ENCODE assay signal across 14 mouse cellular contexts in the genomic region with DNA sequence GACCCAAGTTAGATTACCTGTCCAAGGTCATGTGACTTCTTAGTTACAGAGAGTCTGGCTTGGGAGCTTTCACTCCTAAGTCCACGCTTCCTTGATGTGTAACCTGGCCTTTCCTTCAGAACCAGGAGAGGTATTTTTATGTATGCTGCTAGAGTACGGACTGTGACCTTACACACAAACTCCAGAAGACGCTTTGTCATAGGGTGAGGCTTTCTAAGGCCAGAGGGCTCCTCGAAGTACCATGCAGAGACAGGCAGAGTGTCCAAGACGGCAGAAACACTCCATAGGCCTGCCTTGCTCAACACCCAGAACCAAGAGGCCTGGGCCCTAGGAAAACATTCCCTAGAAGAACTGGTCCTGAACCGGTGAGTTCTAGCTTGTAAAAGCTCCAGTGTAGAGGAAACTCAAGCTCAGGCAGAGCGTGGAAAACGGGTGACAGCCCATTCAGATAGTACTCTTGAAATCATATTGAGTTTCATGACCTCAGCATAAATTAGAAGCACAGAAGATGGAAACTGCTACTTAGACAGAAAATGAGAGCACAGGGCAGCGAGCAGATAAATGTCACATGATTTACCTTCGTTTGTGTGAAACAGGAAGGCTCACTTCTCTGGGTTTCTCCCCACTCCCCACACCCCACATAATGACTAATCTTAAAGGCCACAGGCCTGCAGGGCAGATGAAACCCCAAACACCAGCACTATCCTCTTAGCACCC.
DNase-seq lines count a peak whose midpoint lies in the region; ATAC-seq and TF ChIP-seq lines count a peak whose summit lies in the region.
"Had no signal": no experiment of that assay in that cellular context is flagged by ENCODE, and none has a peak within 500 bp of the region (broad histone marks: within the 10 kb centered on the region; RNA-seq: fewer than 3 reads in every experiment).

No protein-coding gene starts in this region.

- H3K9ac ChIP-seq in liver, embryonic 11.5 days (ENCODE audit: low read depth, low read length) = no peak overlapping the region
- no peak overlapping the region for H3K9ac ChIP-seq in liver, postnatal 0 days (replicated peaks)
- no peak overlapping the region for H3K9ac ChIP-seq in midbrain, postnatal 0 days (replicated peaks; ENCODE audit: low read length, poor library complexity, severe bottlenecking)
- H3K9ac ChIP-seq in hindbrain, postnatal 0 days (replicated peaks; ENCODE audit: low read length) = no peak overlapping the region
- H3K9ac ChIP-seq: heart, embryonic 12.5 days; stomach, embryonic 15.5 days had no signal

- WGBS in liver, embryonic 11.5 days = 72% methylated on average over 10 of the region's 10 CpGs
- 67% methylated on average over 10 of the region's 10 CpGs for WGBS in liver, postnatal 0 days (ENCODE audit: insufficient replicate concordance)
- WGBS in midbrain, postnatal 0 days = 77% methylated on average over 10 of the region's 10 CpGs
- WGBS in hindbrain, postnatal 0 days = 79% methylated on average over 10 of the region's 10 CpGs

- H3K36me3 ChIP-seq in liver, embryonic 11.5 days (ENCODE audit: control insufficient read depth, insufficient read depth, low read length) = no peaks in the 10 kb centered on the region
- no peaks in the 10 kb centered on the region for H3K36me3 ChIP-seq in liver, postnatal 0 days (replicated peaks; ENCODE audit: insufficient read depth, low read length)
- H3K36me3 ChIP-seq in midbrain, postnatal 0 days (ENCODE audit: insufficient read depth, low read length) = peaks cover 8% of the 10 kb centered on the region
- no peaks in the 10 kb centered on the region; the same call in 1 of the 2 replicates for H3K36me3 ChIP-seq in hindbrain, postnatal 0 days (ENCODE audit: insufficient read depth, low read length)
- H3K36me3 ChIP-seq: stomach, embryonic 15.5 days had no signal

- DNase-seq in liver, embryonic 11.5 days (ENCODE audit: low spot score) = no peak
- no peak for DNase-seq in liver, postnatal 0 days
- peak; percentile 84 for DNase-seq in MEL-GATA-1-ER (ENCODE audit: extremely low read depth, low read depth)
- peak; percentile 7 to 9 for DNase-seq in kidney, adult 8-10 months
- DNase-seq in midbrain, postnatal 0 days (ENCODE audit: low spot score) = no peak
- DNase-seq in hindbrain, postnatal 0 days (ENCODE audit: low spot score) = no peak
- DNase-seq in lung, postnatal 25 days (ENCODE audit: low spot score) = no peak
- DNase-seq: adrenal gland, adult 8-10 months; cerebellum, adult 11-12 months; lung, adult 2 months had no signal

- TF ChIP-seq EP300 in liver, postnatal 0 days (IDR thresholded peaks at IDR 0.05; ENCODE audit: low read depth) = no peak

- ATAC-seq in liver, embryonic 11.5 days (replicated peaks; ENCODE audit: low FRiP score) = 0 out of 2 replicates have a peak, but pooled peaks have one; percentile 4
- ATAC-seq in liver, postnatal 0 days = no peak
- ATAC-seq in neutrophil, adult 5-6 weeks (ENCODE audit: extremely low read depth, insufficient number of reproducible peaks, low FRiP score, poor library complexity, severe bottlenecking) = peak; percentile 69; the same call in 1 of the 2 replicates
- ATAC-seq in midbrain, postnatal 0 days (ENCODE audit: low FRiP score) = no peak
- no peak for ATAC-seq in hindbrain, postnatal 0 days
- ATAC-seq: midbrain, embryonic 16.5 days had no signal

- H3K4me2 ChIP-seq in liver, embryonic 11.5 days = no peak overlapping the region
- no peak overlapping the region for H3K4me2 ChIP-seq in liver, postnatal 0 days (ENCODE audit: low read depth, low read length)
- no peak overlapping the region for H3K4me2 ChIP-seq in midbrain, postnatal 0 days (ENCODE audit: low read depth, low read length, poor library complexity, severe bottlenecking)
- no peak overlapping the region for H3K4me2 ChIP-seq in hindbrain, postnatal 0 days (ENCODE audit: low read depth, low read length)
- H3K4me2 ChIP-seq: heart, embryonic 12.5 days; stomach, embryonic 15.5 days had no signal

- H3K27ac ChIP-seq in liver, embryonic 11.5 days (ENCODE audit: low read depth, low read length) = no peak overlapping the region
- no peak overlapping the region for H3K27ac ChIP-seq in liver, postnatal 0 days (ENCODE audit: low read depth)
- H3K27ac ChIP-seq in midbrain, postnatal 0 days (ENCODE audit: low read depth, low read length) = no peak overlapping the region
- H3K27ac ChIP-seq in hindbrain, postnatal 0 days = no peak overlapping the region
- H3K27ac ChIP-seq: stomach, embryonic 15.5 days had no signal

- H3K9me3 ChIP-seq in liver, embryonic 11.5 days (ENCODE audit: control insufficient read depth, low read length) = no peaks in the 10 kb centered on the region
- no peaks in the 10 kb centered on the region for H3K9me3 ChIP-seq in liver, postnatal 0 days (ENCODE audit: low read length)
- no peaks in the 10 kb centered on the region for H3K9me3 ChIP-seq in midbrain, postnatal 0 days (ENCODE audit: low read length)
- no peaks in the 10 kb centered on the region for H3K9me3 ChIP-seq in hindbrain, postnatal 0 days (ENCODE audit: low read length)
- H3K9me3 ChIP-seq: heart, embryonic 12.5 days; stomach, embryonic 15.5 days had no signal

- no peak for TF ChIP-seq CTCF in liver, postnatal 0 days (IDR thresholded peaks at IDR 0.05; ENCODE audit: low read depth)
- TF ChIP-seq CTCF in midbrain, postnatal 0 days (IDR thresholded peaks at IDR 0.05) = no peak
- no peak for TF ChIP-seq CTCF in hindbrain, postnatal 0 days (IDR thresholded peaks at IDR 0.05; ENCODE audit: low read depth)

- H3K4me3 ChIP-seq in liver, embryonic 11.5 days (ENCODE audit: low read depth, low read length) = no peak overlapping the region
- no peak overlapping the region for H3K4me3 ChIP-seq in liver, postnatal 0 days (ENCODE audit: low read depth, low read length)
- no peak overlapping the region for H3K4me3 ChIP-seq in midbrain, postnatal 0 days (ENCODE audit: low read depth, low read length)
- H3K4me3 ChIP-seq in hindbrain, postnatal 0 days (ENCODE audit: low read length) = no peak overlapping the region
- H3K4me3 ChIP-seq: heart, embryonic 12.5 days; stomach, embryonic 15.5 days had no signal

- H3K27me3 ChIP-seq in liver, embryonic 11.5 days (replicated peaks; ENCODE audit: control insufficient read depth, insufficient read depth, low read length) = no peaks in the 10 kb centered on the region
- H3K27me3 ChIP-seq in liver, postnatal 0 days (ENCODE audit: insufficient read depth, low read length) = no peaks in the 10 kb centered on the region
- H3K27me3 ChIP-seq in midbrain, postnatal 0 days (ENCODE audit: insufficient read depth, low read length) = no peaks in the 10 kb centered on the region
- H3K27me3 ChIP-seq in hindbrain, postnatal 0 days (ENCODE audit: insufficient read depth, low read length) = no peaks in the 10 kb centered on the region
- H3K27me3 ChIP-seq: heart, embryonic 12.5 days; stomach, embryonic 15.5 days had no signal

- peaks cover 5% of the 10 kb centered on the region; the same call in 1 of the 2 replicates for H3K4me1 ChIP-seq in liver, embryonic 11.5 days (replicated peaks; ENCODE audit: control insufficient read depth, insufficient read depth, low read length)
- no peaks in the 10 kb centered on the region for H3K4me1 ChIP-seq in liver, postnatal 0 days (ENCODE audit: insufficient read depth)
- no peaks in the 10 kb centered on the region for H3K4me1 ChIP-seq in midbrain, postnatal 0 days (ENCODE audit: insufficient read depth, low read length)
- no peaks in the 10 kb centered on the region for H3K4me1 ChIP-seq in hindbrain, postnatal 0 days (ENCODE audit: insufficient read depth, low read length)

Comparison
In these comparisons a context has a peak if more than half of its experiments do, and no peak if none do; other contexts are left out.
1. ATAC-seq: peak in liver, embryonic 11.5 days (single experiment) and neutrophil, adult 5-6 weeks (single experiment); none in liver, postnatal 0 days (single experiment), midbrain, postnatal 0 days (single experiment) and hindbrain, postnatal 0 days (single experiment).
2. DNase-seq: peak in MEL-GATA-1-ER (single experiment) and kidney, adult 8-10 months (2 of 2); none in liver, embryonic 11.5 days (single experiment), liver, postnatal 0 days (single experiment), midbrain, postnatal 0 days (single experiment), hindbrain, postnatal 0 days (single experiment) and lung, postnatal 25 days (single experiment).